Mouse (Mus musculus) midbrain, embryonic 10.5 days (tissue): ENCODE results near the gene Map4k3. TPM values are rescaled to one million over a fixed set of nuclear protein-coding genes. Genes with fewer than 3 reads are reported as not detected.

ENCODE experiments used
- DNase-seq: peaks from one replicate; pipeline ENCODE4 v3.0.0-alpha.2; 2017; ENCODE audit warnings: low spot score
- H3K27ac ChIP-seq: fragments of 300-500 bp; sonication (generic); replicated peaks from 2 replicates; pipeline ENCODE4 v1.5.1; 2016; ENCODE audit warnings: mild to moderate bottlenecking
- H3K27me3 ChIP-seq: fragments of 300-500 bp; sonication (generic); 2 replicates; pipeline ENCODE4 v1.6.1; 2016; ENCODE audit warnings: low read depth, mild to moderate bottlenecking; ENCODE audit not compliant: poor library complexity, severe bottlenecking
- H3K36me3 ChIP-seq: fragments of 300-500 bp; sonication (generic); 2 replicates; pipeline ENCODE4 v1.6.1; 2016; ENCODE audit warnings: mild to moderate bottlenecking, moderate library complexity
- H3K4me1 ChIP-seq: fragments of 300-500 bp; sonication (generic); 2 replicates; pipeline ENCODE4 v1.6.1; 2016
- H3K4me3 ChIP-seq: fragments of 300-500 bp; sonication (generic); 2 replicates; pipeline ENCODE4 v1.5.1; 2016; ENCODE audit warnings: mild to moderate bottlenecking, moderate library complexity
- H3K9me3 ChIP-seq: fragments of 300-500 bp; sonication (generic); replicated peaks from 2 replicates; pipeline ENCODE4 v1.6.1; 2016; ENCODE audit warnings: mild to moderate bottlenecking
- WGBS: fragments of 180-500 bp; shearing (Covaris S2); methylation state at CpG from one replicate; pipeline ENCODE4 v1.1.7; 2016; 5-methylcytosine and 5-hydroxymethylcytosine counted together
- polyA plus RNA-seq: library from polyadenylated mRNA; unstranded; fragments of >200 nt; fragmentation: Nextera tagmentation; extraction: Ambion mirVana; gene quantifications from 2 replicates; pipeline ENCODE4 v1.2.1, GENCODE M21; 2016

Gene Map4k3
- polyA plus RNA-seq, 1 experiment from 2014 or later = 14.1 TPM

GRCm38 (mm10) chr17:80638121-80638520 is 90.2 kb downstream of the Map4k3 start:
- 79% methylated on average over 8 of the region's 8 CpGs for WGBS
- Histone ChIP-seq H3K4me1 (no peaks in the 10 kb centered on the region), H3K4me3 (no peak overlapping the region), H3K9me3 (no peaks in the 10 kb centered on the region), H3K27me3 (no peaks in the 10 kb centered on the region), H3K36me3 (peaks cover 54% of the 10 kb centered on the region), H3K27ac (no peak overlapping the region)
- DNase-seq = no peak

- no peak for DNase-seq
- no peak overlapping the region for H3K27ac ChIP-seq
- H3K4me1 ChIP-seq = no peaks in the 10 kb centered on the region
- 93% methylated on average over 1 of the region's 1 CpGs for WGBS
- H3K27me3 ChIP-seq = no peaks in the 10 kb centered on the region
- H3K36me3 ChIP-seq = peaks cover 61% of the 10 kb centered on the region
- no peaks in the 10 kb centered on the region for H3K9me3 ChIP-seq
- no peak overlapping the region for H3K4me3 ChIP-seq
These were observed 92.5 kb downstream of the Map4k3 start for GRCm38 (mm10) chr17:80635794-80636193.

DNA sequence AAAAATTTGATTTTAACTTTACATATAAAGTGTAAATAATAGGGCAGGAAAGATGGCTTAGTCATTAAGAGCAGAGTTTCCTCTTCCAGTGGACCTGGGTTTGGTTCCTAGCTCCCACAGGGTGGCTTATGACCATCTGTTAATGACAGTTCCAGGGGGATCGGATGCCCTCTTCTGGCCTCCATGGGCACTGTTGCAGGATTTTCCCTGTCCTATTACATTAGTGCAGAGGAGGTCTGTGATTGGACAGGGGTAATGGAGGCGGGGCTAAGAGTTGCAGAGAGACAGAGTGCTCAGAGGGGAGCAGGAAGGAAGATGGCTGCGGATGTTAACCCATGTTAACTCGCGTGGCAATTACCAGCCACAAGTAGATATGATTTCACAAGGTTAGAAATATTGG is 95.4 kb downstream of the Map4k3 start:
- peaks cover 55% of the 10 kb centered on the region for H3K36me3 ChIP-seq
- no peak overlapping the region for H3K4me3 ChIP-seq
- no peaks in the 10 kb centered on the region for H3K9me3 ChIP-seq
- WGBS = 91% methylated on average over 5 of the region's 5 CpGs
- no peak for DNase-seq
- no peaks in the 10 kb centered on the region for H3K4me1 ChIP-seq
- H3K27ac ChIP-seq = no peak overlapping the region
- no peaks in the 10 kb centered on the region for H3K27me3 ChIP-seq

DNA sequence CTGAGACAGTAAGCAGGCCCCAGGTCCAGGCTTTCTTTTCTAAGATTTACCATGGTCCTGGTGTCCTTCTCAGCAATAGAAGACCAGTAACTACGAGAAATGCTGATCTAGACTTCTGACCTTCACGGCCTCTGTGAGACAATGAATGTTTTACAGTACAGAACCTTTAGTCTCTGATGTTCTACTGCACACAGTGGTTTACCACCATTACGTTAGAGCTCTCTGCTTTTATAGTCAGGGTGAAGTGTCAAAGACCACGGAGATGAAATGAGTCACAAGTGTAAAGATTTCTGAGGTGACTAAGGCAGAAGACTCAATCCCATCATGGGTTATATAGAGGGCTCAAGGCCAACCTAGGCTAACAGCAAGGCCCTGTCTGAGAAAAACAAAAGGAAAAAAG is 95.9 kb downstream of the Map4k3 start:
- H3K9me3 ChIP-seq = no peaks in the 10 kb centered on the region
- H3K36me3 ChIP-seq = peaks cover 53% of the 10 kb centered on the region
- H3K4me3 ChIP-seq = no peak overlapping the region
- 96% methylated on average over 4 of the region's 4 CpGs for WGBS
- no peak overlapping the region for H3K27ac ChIP-seq
- no peaks in the 10 kb centered on the region for H3K4me1 ChIP-seq
- H3K27me3 ChIP-seq = no peaks in the 10 kb centered on the region
- no peak for DNase-seq

DNA sequence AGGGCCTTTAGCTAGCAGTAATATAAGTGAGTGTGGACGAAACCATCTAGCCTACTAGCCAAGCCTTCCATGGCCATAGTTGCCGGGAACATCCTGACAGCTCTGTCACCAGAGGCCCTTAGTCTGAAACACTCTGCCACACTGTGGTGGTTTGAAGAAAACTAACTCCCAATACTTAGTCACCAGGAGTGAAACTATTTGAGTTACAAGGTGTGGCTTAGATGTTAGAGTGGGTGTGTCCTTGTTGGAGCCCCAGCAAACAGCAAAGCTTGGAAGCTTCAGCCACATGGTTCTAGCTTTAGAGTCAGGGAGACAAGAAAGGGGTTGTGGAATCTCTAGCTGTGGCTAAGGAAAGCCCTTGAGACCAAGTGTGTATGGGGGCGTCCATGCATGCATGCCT is 97.3 kb downstream of the Map4k3 start:
- H3K36me3 ChIP-seq = peaks cover 48% of the 10 kb centered on the region
- H3K4me1 ChIP-seq = no peaks in the 10 kb centered on the region
- H3K27ac ChIP-seq = no peak overlapping the region
- no peaks in the 10 kb centered on the region for H3K27me3 ChIP-seq
- no peak for DNase-seq
- H3K4me3 ChIP-seq = no peak overlapping the region
- no peaks in the 10 kb centered on the region for H3K9me3 ChIP-seq
- 97% methylated on average over 3 of the region's 3 CpGs for WGBS

DNA sequence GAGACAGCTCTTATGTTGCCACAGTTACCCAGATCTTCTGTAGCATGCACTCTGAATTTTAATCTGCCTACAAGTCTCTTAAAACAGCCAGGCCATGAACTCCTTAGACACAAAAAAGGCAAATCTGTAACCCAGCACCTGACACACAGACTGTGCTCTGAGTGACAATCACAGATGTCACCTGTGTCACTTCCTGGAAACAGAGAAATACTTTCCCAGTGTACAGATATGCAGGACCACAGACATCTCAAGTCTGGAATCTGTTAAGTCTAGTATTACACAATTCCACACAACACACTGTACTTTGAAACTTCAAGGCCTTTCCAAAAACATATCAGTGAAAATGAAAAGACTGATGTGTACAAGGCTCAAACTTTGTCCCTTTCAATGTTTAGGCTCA is 103.3 kb downstream of the Map4k3 start:
- Histone ChIP-seq H3K4me3 (no peak overlapping the region), H3K27ac (no peak overlapping the region), H3K4me1 (no peaks in the 10 kb centered on the region), H3K9me3 (no peaks in the 10 kb centered on the region), H3K27me3 (no peaks in the 10 kb centered on the region), H3K36me3 (no peaks in the 10 kb centered on the region)
- DNase-seq = no peak

DNA sequence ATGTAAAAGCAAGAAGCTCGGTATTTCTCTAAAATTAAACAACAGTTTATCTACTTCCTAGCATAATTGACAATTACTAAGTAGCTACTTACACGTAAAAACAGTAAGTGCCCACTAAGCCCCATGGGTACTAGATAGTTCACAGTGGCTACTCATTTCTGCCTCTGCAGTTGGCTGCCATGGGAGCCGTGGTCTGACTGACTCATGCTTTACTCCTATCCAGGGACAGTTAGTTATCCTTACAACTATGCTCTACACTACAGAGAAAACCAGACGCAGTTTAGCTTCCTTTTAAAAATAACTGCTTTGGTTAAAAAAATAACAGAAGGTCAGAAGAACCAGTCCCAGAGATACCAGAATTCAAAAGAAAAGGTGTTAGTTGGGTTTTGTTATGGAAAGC is 106.6 kb downstream of the Map4k3 start:
- Histone ChIP-seq H3K4me3 (no peak overlapping the region), H3K27ac (no peak overlapping the region), H3K9me3 (no peaks in the 10 kb centered on the region), H3K27me3 (no peaks in the 10 kb centered on the region), H3K4me1 (no peaks in the 10 kb centered on the region), H3K36me3 (peaks cover 20% of the 10 kb centered on the region)
- no peak for DNase-seq
- WGBS = 89% methylated on average over 4 of the region's 4 CpGs

DNA sequence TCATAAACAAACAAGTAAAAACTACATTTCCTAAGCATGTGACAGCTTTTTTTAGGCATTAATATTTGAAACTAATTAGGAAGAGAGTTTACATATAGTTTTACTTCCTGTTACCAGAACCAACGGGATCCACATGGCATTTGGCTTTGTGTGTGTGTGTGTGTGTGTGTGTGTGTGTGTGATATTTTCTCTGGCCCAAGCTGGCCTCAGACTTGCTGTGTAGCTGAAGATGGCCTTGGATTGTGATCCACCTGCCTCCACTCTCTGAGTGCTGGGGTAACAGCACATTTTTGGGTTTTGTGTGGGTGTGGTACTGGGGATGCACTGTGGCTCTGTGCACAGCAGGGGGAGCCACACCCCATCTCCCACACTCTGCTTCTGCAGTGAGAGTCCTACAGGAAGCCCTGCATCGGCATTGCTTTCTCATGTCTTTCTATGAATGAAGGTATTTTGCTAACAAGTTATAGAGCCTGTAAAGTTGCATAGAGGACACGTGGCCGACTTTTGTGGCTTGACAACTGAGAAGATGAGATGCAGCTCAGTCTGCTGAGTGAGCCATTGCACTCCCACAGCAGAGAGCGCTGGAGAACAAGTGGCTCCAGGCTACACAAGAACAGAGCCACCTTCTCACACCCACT is 107.4 kb downstream of the Map4k3 start:
- Histone ChIP-seq H3K9me3 (no peaks in the 10 kb centered on the region), H3K36me3 (peaks cover 20% of the 10 kb centered on the region), H3K4me3 (no peak overlapping the region), H3K4me1 (no peaks in the 10 kb centered on the region), H3K27me3 (no peaks in the 10 kb centered on the region), H3K27ac (no peak overlapping the region)
- DNase-seq = peak; percentile 47
- WGBS = 80% methylated on average over 5 of the region's 5 CpGs

DNA sequence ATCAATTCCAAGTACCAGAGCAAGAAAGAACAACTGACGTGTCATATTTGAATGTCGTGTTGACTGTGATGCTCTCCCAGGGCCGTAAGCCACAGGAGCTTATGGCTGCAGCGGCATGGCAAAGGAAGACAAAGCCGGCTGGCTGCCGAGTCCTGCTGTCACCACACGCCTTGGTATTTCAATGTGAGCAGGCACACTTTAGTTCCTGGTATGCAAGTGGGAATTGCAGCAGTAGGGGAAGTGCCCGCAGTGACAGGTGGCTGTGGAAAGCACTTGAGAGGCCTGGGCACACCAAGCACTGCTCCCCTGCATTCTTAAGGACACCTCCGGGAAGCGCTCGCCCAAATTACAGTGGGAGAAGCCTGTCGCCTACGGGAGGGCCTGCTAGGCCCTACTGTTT is 108.7 kb downstream of the Map4k3 start:
- Histone ChIP-seq H3K4me3 (no peak overlapping the region), H3K9me3 (no peaks in the 10 kb centered on the region), H3K4me1 (no peaks in the 10 kb centered on the region), H3K36me3 (peaks cover 33% of the 10 kb centered on the region), H3K27ac (no peak overlapping the region), H3K27me3 (no peaks in the 10 kb centered on the region)
- no peak for DNase-seq
- WGBS = 90% methylated on average over 13 of the region's 13 CpGs

DNA sequence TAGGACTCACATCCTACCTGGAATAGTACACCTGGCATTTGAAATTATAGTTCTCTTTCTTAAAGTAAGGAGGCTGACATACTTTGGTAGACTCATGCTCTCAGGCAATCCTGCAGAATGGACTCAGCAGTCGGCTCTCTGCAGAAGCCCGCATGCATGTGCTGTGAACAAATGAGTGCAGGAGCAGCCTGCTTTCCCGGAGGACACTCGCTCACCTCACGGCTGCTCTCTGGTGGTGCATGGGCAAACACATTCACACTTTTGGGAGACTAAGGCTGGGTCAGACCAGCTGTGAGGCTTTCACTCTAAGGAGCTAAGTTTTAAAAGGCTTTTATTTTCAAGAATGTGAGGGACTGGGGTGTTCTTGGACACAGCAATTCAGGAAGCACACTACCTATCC is 109.4 kb downstream of the Map4k3 start:
- no peak overlapping the region for H3K27ac ChIP-seq
- H3K4me1 ChIP-seq = no peaks in the 10 kb centered on the region
- H3K9me3 ChIP-seq = no peaks in the 10 kb centered on the region
- WGBS = 82% methylated on average over 5 of the region's 5 CpGs
- DNase-seq = no peak
- H3K36me3 ChIP-seq = peaks cover 39% of the 10 kb centered on the region
- H3K27me3 ChIP-seq = no peaks in the 10 kb centered on the region
- no peak overlapping the region for H3K4me3 ChIP-seq

GRCm38 (mm10) chr17:80603806-80604205 is 124.5 kb downstream of the Map4k3 start:
- no peak for DNase-seq
- H3K27ac ChIP-seq = no peak overlapping the region
- 96% methylated on average over 6 of the region's 6 CpGs for WGBS
- H3K4me3 ChIP-seq = no peak overlapping the region
- peaks cover 93% of the 10 kb centered on the region for H3K36me3 ChIP-seq
- no peaks in the 10 kb centered on the region for H3K4me1 ChIP-seq
- H3K9me3 ChIP-seq = peaks cover 8% of the 10 kb centered on the region; the same call in 1 of the 2 replicates
- H3K27me3 ChIP-seq = no peaks in the 10 kb centered on the region

DNA sequence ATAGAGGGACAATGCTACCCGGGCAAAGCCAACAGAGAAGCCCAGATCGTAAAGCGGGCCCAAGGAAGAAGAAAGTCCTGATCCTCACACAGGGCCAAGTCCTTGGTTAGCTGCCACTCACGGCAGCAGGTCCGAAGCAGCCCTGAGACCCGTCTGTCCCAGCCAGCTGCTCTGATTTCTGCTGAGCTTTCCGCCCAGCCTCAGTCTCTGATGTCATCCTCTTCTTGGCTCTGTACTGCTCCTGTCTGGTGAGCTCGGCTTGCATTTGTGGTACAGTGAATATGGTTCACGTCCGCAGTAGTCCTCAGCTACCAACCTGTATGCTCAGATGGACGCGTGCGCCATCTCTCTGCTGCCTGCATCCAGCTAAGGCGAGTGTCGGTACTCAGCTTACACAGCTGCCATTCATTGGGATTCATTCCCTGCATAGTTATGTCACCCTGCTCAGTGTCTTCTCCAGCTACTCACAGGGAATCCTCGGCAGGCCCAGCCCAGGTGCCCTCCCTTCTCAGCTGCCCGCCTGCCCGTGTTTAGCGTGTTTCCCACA is 125.1 kb downstream of the Map4k3 start:
- H3K4me3 ChIP-seq = no peak overlapping the region
- 0 out of 2 replicates have a peak, but pooled peaks cover 4% of the 10 kb centered on the region for H3K9me3 ChIP-seq
- H3K4me1 ChIP-seq = no peaks in the 10 kb centered on the region
- WGBS = 94% methylated on average over 19 of the region's 19 CpGs
- H3K36me3 ChIP-seq = peaks cover 87% of the 10 kb centered on the region
- no peak overlapping the region for H3K27ac ChIP-seq
- DNase-seq = no peak
- H3K27me3 ChIP-seq = no peaks in the 10 kb centered on the region

- H3K27ac ChIP-seq = no peak overlapping the region
- no peak overlapping the region for H3K4me3 ChIP-seq
- peak; percentile 48 for DNase-seq
- WGBS = 64% methylated on average over 13 of the region's 13 CpGs
- H3K9me3 ChIP-seq = 0 out of 2 replicates have a peak, but pooled peaks cover 4% of the 10 kb centered on the region
- H3K4me1 ChIP-seq = no peaks in the 10 kb centered on the region
- peaks cover 86% of the 10 kb centered on the region for H3K36me3 ChIP-seq
- H3K27me3 ChIP-seq = no peaks in the 10 kb centered on the region
These were observed 126.9 kb downstream of the Map4k3 start for GRCm38 (mm10) chr17:80601371-80601770.
